Mouse (Mus musculus) liver, embryonic 13.5 days (tissue): Measurements from ENCODE around the gene Flt1. TPM values are rescaled to one million over a fixed set of nuclear protein-coding genes. Genes with fewer than 3 reads are reported as not detected.

Experiments
- ATAC-seq: fragments of 200-750 bp; cut with Nextera tagmentation; 2 replicates; pipeline ENCODE4 v1.8.0; 2017; ENCODE audit warnings: low read depth, mild to moderate bottlenecking, moderate number of reproducible peaks, moderate library complexity
- DNase-seq: peaks from one replicate; pipeline ENCODE4 v3.0.0; 2022
- H3K27ac ChIP-seq: fragments of 300-500 bp; sonication (generic); 2 replicates; pipeline ENCODE4 v1.5.1; 2015; ENCODE audit warnings: moderate library complexity, mild to moderate bottlenecking, inconsistent platforms
- H3K27me3 ChIP-seq: fragments of 300-500 bp; sonication (generic); 2 replicates; pipeline ENCODE4 v1.6.1; 2015; ENCODE audit warnings: mild to moderate bottlenecking, inconsistent platforms
- H3K36me3 ChIP-seq: fragments of 300-500 bp; sonication (generic); 2 replicates; pipeline ENCODE4 v1.6.1; 2015; ENCODE audit warnings: mild to moderate bottlenecking, inconsistent platforms
- H3K4me1 ChIP-seq: fragments of 300-500 bp; sonication (generic); replicated peaks from 2 replicates; pipeline ENCODE4 v1.6.1; 2015; ENCODE audit warnings: inconsistent platforms
- H3K4me2 ChIP-seq: fragments of 300-500 bp; sonication (generic); 2 replicates; pipeline ENCODE4 v1.6.1; 2015; ENCODE audit warnings: inconsistent platforms, mild to moderate bottlenecking, moderate library complexity
- H3K4me3 ChIP-seq: fragments of 300-500 bp; sonication (generic); replicated peaks from 2 replicates; pipeline ENCODE4 v1.5.1; 2015; ENCODE audit warnings: mild to moderate bottlenecking, inconsistent platforms
- H3K9ac ChIP-seq: fragments of 300-500 bp; sonication (generic); 2 replicates; pipeline ENCODE4 v1.6.1; 2015; ENCODE audit warnings: mild to moderate bottlenecking, inconsistent platforms
- H3K9me3 ChIP-seq: fragments of 300-500 bp; sonication (generic); replicated peaks from 2 replicates; pipeline ENCODE4 v1.6.1; 2016; ENCODE audit warnings: inconsistent platforms
- whole genome bisulfite sequencing: fragments of 180-500 bp; shearing (Covaris S2); methylation state at CpG from one replicate; pipeline ENCODE4 v1.1.7; 2015; ENCODE audit not compliant: insufficient replicate concordance; 5-methylcytosine and 5-hydroxymethylcytosine counted together
- polyA plus RNA-seq: library from polyadenylated mRNA; unstranded; fragments of >200 nt; fragmentation: Nextera tagmentation; extraction: Ambion mirVana; gene quantifications from 2 replicates; pipeline ENCODE4 v1.2.1, GENCODE M21; 2015

The Flt1 gene
- polyA plus RNA-seq, 1 experiment from 2014 or later = 2.8 TPM

DNA sequence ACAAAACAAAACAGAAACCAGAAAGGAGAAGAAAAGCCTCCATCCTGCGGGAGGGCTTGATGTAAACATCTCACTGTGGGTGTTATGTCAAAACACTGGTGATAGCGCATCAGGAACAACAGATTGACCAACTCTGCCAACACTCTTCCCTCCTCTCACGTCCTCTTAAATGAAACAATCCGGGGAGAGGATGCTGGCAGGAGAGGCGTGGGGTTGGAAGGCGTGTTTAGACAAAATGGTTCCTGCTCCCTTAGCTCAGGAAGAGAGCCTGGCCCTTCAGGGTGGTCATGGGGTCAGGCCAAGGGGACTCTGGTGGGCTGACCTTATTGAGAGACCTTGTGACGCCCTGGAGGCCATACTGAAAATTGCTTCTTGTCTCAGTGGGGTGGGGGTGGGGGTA is 65.9 kb downstream of the Flt1 start:
- WGBS = 51% methylated on average over 7 of the region's 7 CpGs
- no peak overlapping the region for H3K4me2 ChIP-seq
- no peaks in the 10 kb centered on the region; the same call in 1 of the 2 replicates for H3K27me3 ChIP-seq
- H3K4me3 ChIP-seq = no peak overlapping the region
- DNase-seq (no peak), ATAC-seq (no peak)
- no peaks in the 10 kb centered on the region for H3K9me3 ChIP-seq
- no peak overlapping the region for H3K9ac ChIP-seq
- H3K36me3 ChIP-seq = no peaks in the 10 kb centered on the region
- no peak overlapping the region for H3K27ac ChIP-seq
- peaks cover 16% of the 10 kb centered on the region for H3K4me1 ChIP-seq

DNA sequence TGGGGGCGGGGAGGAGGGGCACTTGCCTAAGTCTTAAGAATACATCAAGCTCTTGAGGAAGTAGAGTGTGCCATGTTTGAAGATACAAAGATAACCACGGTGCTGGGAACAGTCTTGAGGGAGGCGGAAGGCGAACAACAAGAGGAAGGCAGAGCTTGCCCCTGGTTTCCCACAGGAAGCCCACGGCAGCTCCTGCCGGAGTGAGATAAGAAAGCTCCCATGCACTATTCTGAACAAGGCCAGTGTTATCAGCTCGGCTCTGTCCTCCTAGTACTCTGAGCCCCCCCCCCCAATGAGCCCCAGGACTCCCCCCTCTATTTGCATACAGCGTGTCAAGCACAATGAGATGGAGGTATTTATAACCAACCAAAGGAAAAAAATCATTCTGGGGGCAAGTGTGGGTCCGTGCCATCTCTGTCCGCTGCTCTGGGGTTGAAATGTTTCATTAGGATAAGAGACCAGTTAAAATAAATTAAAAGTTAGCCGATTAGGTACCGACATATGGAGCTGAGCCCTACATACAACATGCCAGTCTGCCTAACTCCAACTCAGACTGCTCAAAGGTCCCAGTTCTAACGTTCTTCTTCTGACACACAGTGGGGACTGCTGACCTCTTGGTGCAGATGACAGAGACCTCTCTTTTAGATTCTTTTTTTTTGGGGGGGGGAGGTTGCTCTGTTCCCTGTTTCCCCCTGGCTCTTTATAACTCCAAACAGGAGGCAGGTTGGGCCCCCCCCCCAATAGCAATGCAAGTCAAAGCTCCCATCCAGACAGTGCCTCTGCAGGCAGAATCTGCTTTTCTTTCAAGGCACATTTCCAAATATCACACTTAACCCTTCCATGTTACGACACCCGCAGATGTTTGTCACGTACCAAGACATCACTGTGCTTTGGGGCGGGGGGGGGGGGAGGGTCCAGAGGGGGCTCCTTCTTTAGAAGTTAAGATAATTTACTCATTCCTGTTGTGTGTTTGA is 67.6 kb downstream of the Flt1 start:
- WGBS = 12% methylated on average over 17 of the region's 17 CpGs
- DNase-seq = peak; percentile 38
- H3K9ac ChIP-seq = no peak overlapping the region
- ATAC-seq = peak; percentile 91
- H3K36me3 ChIP-seq = no peaks in the 10 kb centered on the region
- H3K27me3 ChIP-seq = no peaks in the 10 kb centered on the region; the same call in 1 of the 2 replicates
- peaks cover 2% of the 10 kb centered on the region; the same call in 1 of the 2 replicates for H3K9me3 ChIP-seq
- no peak overlapping the region for H3K27ac ChIP-seq
- peaks cover 16% of the 10 kb centered on the region for H3K4me1 ChIP-seq
- H3K4me2 ChIP-seq = peak overlapping the region; percentile 21; the same call in 1 of the 2 replicates
- no peak overlapping the region for H3K4me3 ChIP-seq

DNA sequence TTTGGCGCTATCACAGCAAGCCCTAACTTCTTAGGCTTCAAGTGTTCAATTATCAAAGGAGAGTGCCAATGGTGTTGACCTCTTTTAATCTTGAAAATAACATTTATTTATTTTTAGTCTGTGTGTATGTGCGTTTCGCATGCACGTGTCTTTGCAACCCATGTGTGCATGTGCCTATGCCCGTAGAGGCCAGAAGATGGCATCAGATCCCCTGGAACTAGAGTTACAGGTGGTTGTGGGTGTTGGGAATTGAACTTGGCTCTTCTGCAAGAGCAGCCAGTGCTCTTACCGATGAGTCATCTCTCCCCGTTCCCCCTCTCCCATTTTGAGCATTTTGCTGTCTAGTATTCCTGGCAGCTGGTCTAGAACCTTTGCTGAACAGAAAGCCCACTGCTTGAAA is 70.0 kb downstream of the Flt1 start:
- Histone ChIP-seq H3K4me1 (peaks cover 16% of the 10 kb centered on the region), H3K9me3 (peaks cover 2% of the 10 kb centered on the region; the same call in 1 of the 2 replicates), H3K4me2 (no peak overlapping the region), H3K27ac (no peak overlapping the region), H3K4me3 (no peak overlapping the region), H3K9ac (no peak overlapping the region), H3K27me3 (no peaks in the 10 kb centered on the region), H3K36me3 (no peaks in the 10 kb centered on the region)
- ATAC-seq (no peak), DNase-seq (no peak)
- 79% methylated on average over 7 of the region's 7 CpGs for WGBS

DNA sequence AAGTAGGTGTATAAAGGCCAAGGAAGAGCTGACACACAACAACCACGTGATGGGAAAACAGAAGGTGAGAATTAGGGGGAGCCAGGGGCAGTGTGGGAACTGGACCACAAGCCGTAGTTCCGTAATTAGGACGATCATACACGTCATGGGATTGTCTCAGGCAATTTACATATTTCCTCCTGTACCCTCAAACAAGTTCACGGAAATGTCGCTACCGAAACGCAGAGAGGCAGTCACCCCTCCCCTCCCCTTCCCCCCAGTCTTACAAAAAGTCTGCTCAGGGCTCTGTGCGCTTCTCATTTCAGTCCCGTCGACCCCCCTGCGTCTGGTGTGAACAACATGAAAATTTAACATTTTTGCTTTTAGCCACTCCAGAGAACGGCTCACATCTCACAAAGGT is 74.6 kb downstream of the Flt1 start:
- 79% methylated on average over 14 of the region's 14 CpGs for WGBS
- Histone ChIP-seq H3K9ac (no peak overlapping the region), H3K4me2 (no peak overlapping the region), H3K36me3 (no peaks in the 10 kb centered on the region), H3K27ac (no peak overlapping the region), H3K27me3 (no peaks in the 10 kb centered on the region), H3K4me3 (no peak overlapping the region), H3K9me3 (peaks cover 2% of the 10 kb centered on the region; the same call in 1 of the 2 replicates), H3K4me1 (no peaks in the 10 kb centered on the region)
- DNase-seq = no peak
- ATAC-seq = no peak

DNA sequence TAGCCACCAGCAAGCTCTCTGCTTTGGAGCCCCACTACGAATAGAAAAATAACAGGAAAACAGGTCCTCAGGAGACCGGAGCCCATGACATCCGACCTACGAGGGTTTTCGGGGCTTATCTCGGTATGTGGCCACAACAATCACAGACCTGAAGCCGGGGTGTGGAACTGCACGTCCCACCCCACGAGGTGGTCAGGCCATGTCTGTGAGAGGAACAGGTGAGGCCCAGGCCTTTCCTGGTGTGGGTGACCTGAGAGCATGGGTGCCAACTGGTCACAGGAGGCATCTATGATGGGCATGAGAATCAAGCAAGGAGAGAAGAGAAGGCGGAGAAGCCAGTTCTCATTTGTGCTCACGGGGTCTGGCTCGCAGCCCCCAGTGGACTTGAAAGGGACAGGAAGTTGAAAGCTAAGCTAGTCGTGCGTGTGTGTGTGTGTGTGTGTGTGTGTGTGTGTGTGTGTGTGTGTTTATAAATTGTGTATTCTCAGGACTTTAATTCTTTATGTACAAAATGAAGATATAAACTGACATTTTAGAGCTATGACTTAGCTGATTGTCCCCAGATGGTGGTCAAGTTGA is 79.4 kb downstream of the Flt1 start:
- ATAC-seq (no peak), DNase-seq (no peak)
- H3K36me3 ChIP-seq = no peaks in the 10 kb centered on the region
- H3K27me3 ChIP-seq = no peaks in the 10 kb centered on the region
- WGBS = 43% methylated on average over 14 of the region's 14 CpGs
- H3K4me2 ChIP-seq = no peak overlapping the region
- H3K27ac ChIP-seq = no peak overlapping the region
- no peak overlapping the region for H3K9ac ChIP-seq
- H3K4me3 ChIP-seq = no peak overlapping the region
- H3K4me1 ChIP-seq = no peaks in the 10 kb centered on the region
- no peaks in the 10 kb centered on the region for H3K9me3 ChIP-seq

DNA sequence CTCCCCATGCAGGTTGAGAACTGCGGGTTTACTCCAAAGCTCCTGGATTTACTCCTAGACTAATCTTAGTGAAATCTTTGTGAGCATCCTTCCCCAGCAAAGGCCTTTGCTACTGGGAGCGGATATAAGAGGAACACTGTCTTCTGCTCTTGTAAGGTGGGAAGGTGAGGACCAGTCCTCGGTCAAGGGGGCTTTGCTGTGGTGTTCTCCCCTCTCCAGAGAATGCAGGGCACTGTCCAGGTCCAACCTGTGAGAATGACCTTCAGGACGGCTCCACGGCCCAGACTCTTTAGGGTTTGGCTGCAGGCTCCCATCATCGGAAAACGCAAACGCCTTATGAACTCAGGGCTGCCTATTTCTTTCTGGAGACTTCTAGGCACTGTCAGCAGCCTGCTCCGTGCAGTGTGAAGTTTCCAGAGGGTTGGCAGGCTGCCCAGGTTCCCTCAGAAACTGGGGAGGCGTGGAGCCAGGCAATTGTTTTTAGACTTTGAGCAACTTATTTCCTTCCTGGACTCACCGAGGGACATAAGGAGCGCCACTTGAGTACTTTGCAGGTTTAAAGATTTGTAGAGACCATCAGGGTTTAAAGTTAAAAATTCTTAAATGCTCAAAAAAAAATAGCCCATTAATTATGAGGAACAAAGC is 80.7 kb downstream of the Flt1 start:
- no peaks in the 10 kb centered on the region for H3K4me1 ChIP-seq
- ATAC-seq = no peak
- no peak overlapping the region for H3K9ac ChIP-seq
- H3K36me3 ChIP-seq = no peaks in the 10 kb centered on the region
- DNase-seq = no peak
- 58% methylated on average over 12 of the region's 12 CpGs for WGBS
- H3K27me3 ChIP-seq = no peaks in the 10 kb centered on the region
- H3K27ac ChIP-seq = no peak overlapping the region
- H3K4me2 ChIP-seq = no peak overlapping the region
- no peaks in the 10 kb centered on the region for H3K9me3 ChIP-seq
- no peak overlapping the region for H3K4me3 ChIP-seq

DNA sequence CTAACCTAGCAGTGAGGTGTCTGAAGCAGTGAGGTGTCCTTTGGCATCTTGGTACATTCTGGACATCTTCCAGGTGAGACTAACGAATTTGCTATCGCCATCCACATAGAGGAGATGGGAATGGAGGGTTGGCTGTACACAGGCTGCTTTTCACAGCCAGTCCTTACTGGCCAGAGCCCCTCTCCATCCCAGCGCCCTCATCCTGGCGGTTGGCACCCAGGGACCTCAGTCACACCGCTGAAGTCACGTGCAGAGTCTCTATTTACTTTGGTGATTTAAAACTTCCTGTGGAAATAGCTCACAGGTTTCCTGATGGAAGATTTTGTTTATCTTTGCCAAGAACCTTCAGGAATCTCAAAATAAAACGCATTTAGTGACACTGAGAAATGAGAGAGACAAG is 84.4 kb downstream of the Flt1 start:
- Histone ChIP-seq H3K9ac (no peak overlapping the region), H3K4me1 (no peaks in the 10 kb centered on the region), H3K4me2 (no peak overlapping the region), H3K27ac (no peak overlapping the region), H3K4me3 (no peak overlapping the region), H3K9me3 (no peaks in the 10 kb centered on the region), H3K36me3 (no peaks in the 10 kb centered on the region), H3K27me3 (no peaks in the 10 kb centered on the region)
- no peak for ATAC-seq
- no peak for DNase-seq
- WGBS = 58% methylated on average over 7 of the region's 7 CpGs

DNA sequence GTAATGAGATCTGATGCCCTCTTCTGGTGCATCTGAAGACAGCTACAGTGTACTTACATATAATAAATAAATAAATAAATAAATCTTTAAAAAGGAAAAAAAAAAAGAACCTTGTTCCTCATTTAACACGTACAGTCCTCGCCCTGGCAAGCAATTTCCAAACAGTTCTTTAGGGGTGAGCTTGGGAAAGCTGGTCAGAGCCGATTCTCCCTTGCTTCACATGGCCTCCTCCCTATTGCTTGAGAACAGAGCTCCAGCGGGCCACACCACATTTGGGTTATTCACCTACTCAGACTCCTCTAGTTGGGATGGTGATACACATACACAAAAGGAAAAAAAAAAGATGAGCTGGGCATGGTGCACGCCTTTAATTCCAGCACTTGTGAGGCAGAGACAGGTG is 85.9 kb downstream of the Flt1 start:
- no peak overlapping the region for H3K4me3 ChIP-seq
- no peak overlapping the region for H3K9ac ChIP-seq
- WGBS = 63% methylated on average over 5 of the region's 5 CpGs
- no peaks in the 10 kb centered on the region for H3K9me3 ChIP-seq
- H3K27me3 ChIP-seq = no peaks in the 10 kb centered on the region
- DNase-seq (no peak), ATAC-seq (no peak)
- H3K4me1 ChIP-seq = no peaks in the 10 kb centered on the region
- no peak overlapping the region for H3K27ac ChIP-seq
- no peak overlapping the region for H3K4me2 ChIP-seq
- no peaks in the 10 kb centered on the region for H3K36me3 ChIP-seq

DNA sequence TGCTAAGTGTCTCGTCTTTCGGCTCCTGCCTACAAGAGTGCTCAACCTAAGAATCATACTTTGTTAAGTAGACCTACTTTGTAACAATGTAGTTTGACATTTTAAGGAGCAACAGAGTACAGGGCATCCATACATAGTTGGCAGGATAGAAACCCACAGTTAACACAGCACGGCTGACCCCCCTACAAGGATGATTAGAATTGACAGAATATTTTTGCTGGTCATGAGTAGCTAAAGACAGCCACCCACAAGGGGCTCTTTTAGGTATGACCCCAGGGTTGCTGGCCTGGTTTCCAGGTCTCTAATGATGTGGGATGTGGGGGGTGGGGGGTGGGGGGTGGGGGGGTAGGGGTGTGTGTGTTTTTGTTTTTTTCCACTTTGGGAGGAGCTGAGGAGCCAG is 89.1 kb downstream of the Flt1 start:
- ATAC-seq (no peak), DNase-seq (no peak)
- no peak overlapping the region for H3K4me2 ChIP-seq
- no peak overlapping the region for H3K4me3 ChIP-seq
- no peak overlapping the region for H3K9ac ChIP-seq
- no peaks in the 10 kb centered on the region for H3K9me3 ChIP-seq
- WGBS = 70% methylated on average over 3 of the region's 3 CpGs
- no peaks in the 10 kb centered on the region for H3K36me3 ChIP-seq
- no peak overlapping the region for H3K27ac ChIP-seq
- no peaks in the 10 kb centered on the region for H3K4me1 ChIP-seq
- no peaks in the 10 kb centered on the region for H3K27me3 ChIP-seq

DNA sequence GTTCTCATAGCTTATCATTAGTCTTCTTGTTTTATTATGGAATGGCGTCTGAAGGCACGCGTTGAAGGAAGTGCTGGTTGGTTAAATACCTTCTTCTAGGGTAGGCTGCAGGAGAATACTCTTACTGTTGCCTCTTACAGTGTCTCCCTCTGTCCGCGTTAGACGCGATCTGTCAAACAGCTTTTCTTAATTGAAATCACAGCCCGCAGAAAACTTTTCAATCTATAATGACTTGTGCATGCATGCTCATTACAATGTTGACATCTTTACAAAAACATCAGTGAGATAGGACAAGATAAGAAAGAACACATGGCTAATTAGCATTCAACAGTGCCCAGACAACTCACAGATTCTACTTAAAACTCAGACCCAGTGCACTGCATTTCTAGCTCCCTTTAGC is 89.9 kb downstream of the Flt1 start:
- Histone ChIP-seq H3K4me2 (no peak overlapping the region), H3K27ac (no peak overlapping the region), H3K9ac (no peak overlapping the region), H3K4me1 (no peaks in the 10 kb centered on the region), H3K4me3 (no peak overlapping the region), H3K9me3 (no peaks in the 10 kb centered on the region), H3K27me3 (no peaks in the 10 kb centered on the region), H3K36me3 (no peaks in the 10 kb centered on the region)
- DNase-seq (no peak), ATAC-seq (no peak)
- WGBS = 76% methylated on average over 8 of the region's 8 CpGs

DNA sequence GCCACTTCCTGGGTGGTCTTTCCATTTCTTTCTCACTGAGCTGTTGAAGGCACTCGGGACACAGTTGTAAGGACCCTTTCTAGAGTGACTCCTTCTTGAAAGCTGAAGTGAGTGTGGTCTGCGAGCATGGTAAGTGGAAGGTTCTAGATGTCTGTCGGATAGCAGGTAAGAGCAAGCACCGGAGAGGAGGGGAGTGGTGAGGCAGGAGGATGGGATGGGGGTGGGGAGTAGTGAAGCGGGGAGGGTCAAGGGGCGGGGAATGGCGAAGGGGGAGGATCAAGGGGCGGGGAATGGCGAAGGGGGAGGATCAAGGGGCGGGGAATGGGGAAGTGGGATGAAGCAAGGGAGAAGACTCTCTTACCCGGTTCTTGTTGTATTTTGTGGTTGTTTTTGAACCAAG is 91.8 kb downstream of the Flt1 start:
- ATAC-seq (no peak), DNase-seq (no peak)
- no peak overlapping the region for H3K9ac ChIP-seq
- H3K4me2 ChIP-seq = no peak overlapping the region
- no peaks in the 10 kb centered on the region for H3K4me1 ChIP-seq
- WGBS = 60% methylated on average over 11 of the region's 11 CpGs
- no peak overlapping the region for H3K4me3 ChIP-seq
- H3K36me3 ChIP-seq = no peaks in the 10 kb centered on the region
- H3K27ac ChIP-seq = no peak overlapping the region
- H3K27me3 ChIP-seq = no peaks in the 10 kb centered on the region
- H3K9me3 ChIP-seq = no peaks in the 10 kb centered on the region
